Mouse (Mus musculus) liver, adult 2 months (tissue): Measurements from ENCODE around the gene Sh3rf3. TPM values are rescaled to one million over a fixed set of nuclear protein-coding genes. Genes with fewer than 3 reads are reported as not detected.

ENCODE experiments used
- DNase-seq: peaks from one replicate; pipeline ENCODE4 v3.0.0-alpha.2; 2011; ENCODE audit warnings: low read depth, low spot score; ENCODE audit errors: extremely low read depth
- H3K27ac ChIP-seq: fragments of 200-500 bp; replicated peaks from 2 replicates; pipeline ENCODE4 v1.5.1; 2012; ENCODE audit warnings: low read depth, mild to moderate bottlenecking, control low read depth, inconsistent platforms, low read length; ENCODE audit not compliant: insufficient read depth
- H3K27me3 ChIP-seq: fragments of 200-500 bp; 2 replicates; pipeline ENCODE4 v1.6.1; 2012; ENCODE audit warnings: mild to moderate bottlenecking, moderate library complexity, low read length, inconsistent platforms; ENCODE audit not compliant: control insufficient read depth, insufficient read depth
- H3K36me3 ChIP-seq: fragments of 200-500 bp; 2 replicates; pipeline ENCODE4 v1.6.1; 2012; ENCODE audit warnings: low read length, inconsistent platforms; ENCODE audit not compliant: control insufficient read depth, insufficient read depth
- H3K4me1 ChIP-seq: fragments of 200-500 bp; 2 replicates; pipeline ENCODE4 v1.6.1; 2011; ENCODE audit warnings: low read length; ENCODE audit not compliant: control insufficient read depth, insufficient read depth
- H3K4me3 ChIP-seq: fragments of 200-500 bp; 2 replicates; pipeline ENCODE4 v1.5.1; 2011; ENCODE audit warnings: low read depth, mild to moderate bottlenecking, control low read depth, low read length, moderate library complexity; ENCODE audit not compliant: insufficient read depth
- H3K79me2 ChIP-seq: fragments of 200-500 bp; 2 replicates; pipeline ENCODE4 v1.6.1; 2012; ENCODE audit warnings: inconsistent platforms, mild to moderate bottlenecking, low read length, moderate library complexity; ENCODE audit not compliant: control insufficient read depth, insufficient read depth
- H3K9ac ChIP-seq: fragments of 200-500 bp; 2 replicates; pipeline ENCODE4 v1.6.1; 2012; ENCODE audit warnings: low read depth, mild to moderate bottlenecking, control low read depth, inconsistent platforms, low read length
- CTCF ChIP-seq: fragments of 200-500 bp; IDR thresholded peaks from 2 replicates; pipeline ENCODE4 v1.5.1; 2011; ENCODE audit warnings: low read depth, low read length, control low read depth
- POLR2A ChIP-seq: fragments of 200-500 bp; IDR thresholded peaks from 2 replicates; pipeline ENCODE4 v1.6.1; 2011; ENCODE audit warnings: low read length, control low read depth; ENCODE audit not compliant: insufficient read depth; ENCODE audit errors: extremely low read depth
- WGBS: fragments of 180-500 bp; shearing (Covaris S2); methylation state at CpG from one replicate; pipeline ENCODE4 v1.1.7; 2018; 5-methylcytosine and 5-hydroxymethylcytosine counted together
- polyA plus RNA-seq: library from polyadenylated mRNA; depleted of rRNA; stranded (reverse); fragments of >200 nt; gene quantifications from 2 replicates; pipeline ENCODE4 v1.2.3, GENCODE M21; 2012
- total RNA-seq: library from RNA; depleted of rRNA; stranded (reverse); fragments of >200 nt; gene quantifications from 2 replicates; pipeline ENCODE4 v1.2.3, GENCODE M21; 2014

Gene Sh3rf3
- total and polyA plus RNA-seq, 2 experiments = not detected

GRCm38 (mm10) chr10:58942819-58943218, 129.7 kb downstream of the Sh3rf3 start:
- 77% methylated on average over 3 of the region's 3 CpGs for WGBS
- Histone ChIP-seq H3K36me3 (no peaks in the 10 kb centered on the region), H3K27me3 (no peaks in the 10 kb centered on the region), H3K9ac (no peak overlapping the region), H3K4me1 (no peaks in the 10 kb centered on the region), H3K27ac (no peak overlapping the region), H3K4me3 (no peak overlapping the region), H3K79me2 (no peaks in the 10 kb centered on the region)
- TF ChIP-seq CTCF (no peak), POLR2A (no peak)
- DNase-seq = no peak

GRCm38 (mm10) chr10:58943661-58944400, 130.7 kb downstream of the Sh3rf3 start:
- H3K27me3 ChIP-seq = no peaks in the 10 kb centered on the region
- 67% methylated on average over 9 of the region's 9 CpGs for WGBS
- DNase-seq = no peak
- no peaks in the 10 kb centered on the region for H3K4me1 ChIP-seq
- TF ChIP-seq CTCF = no peak
- TF ChIP-seq POLR2A = no peak
- H3K36me3 ChIP-seq = no peaks in the 10 kb centered on the region
- H3K79me2 ChIP-seq = no peaks in the 10 kb centered on the region
- H3K9ac ChIP-seq = no peak overlapping the region
- H3K27ac ChIP-seq = no peak overlapping the region
- no peak overlapping the region for H3K4me3 ChIP-seq

- TF ChIP-seq POLR2A = no peak
- TF ChIP-seq CTCF = no peak
- WGBS = 73% methylated on average over 6 of the region's 6 CpGs
- Histone ChIP-seq H3K9ac (no peak overlapping the region), H3K4me3 (no peak overlapping the region), H3K27ac (no peak overlapping the region), H3K4me1 (no peaks in the 10 kb centered on the region), H3K27me3 (no peaks in the 10 kb centered on the region), H3K79me2 (no peaks in the 10 kb centered on the region), H3K36me3 (no peaks in the 10 kb centered on the region)
- DNase-seq = no peak
These were observed 131.8 kb downstream of the Sh3rf3 start for GRCm38 (mm10) chr10:58944930-58945329.

- 72% methylated on average over 11 of the region's 11 CpGs for WGBS
- Histone ChIP-seq H3K79me2 (no peaks in the 10 kb centered on the region), H3K4me1 (no peaks in the 10 kb centered on the region), H3K27ac (no peak overlapping the region), H3K4me3 (no peak overlapping the region), H3K9ac (no peak overlapping the region), H3K36me3 (no peaks in the 10 kb centered on the region), H3K27me3 (no peaks in the 10 kb centered on the region)
- no peak for TF ChIP-seq CTCF
- no peak for DNase-seq
These were observed 136.8 kb downstream of the Sh3rf3 start for GRCm38 (mm10) chr10:58949770-58950638.

GRCm38 (mm10) chr10:58960193-58960592, 147.0 kb downstream of the Sh3rf3 start:
- H3K27me3 ChIP-seq = no peaks in the 10 kb centered on the region
- H3K27ac ChIP-seq = no peak overlapping the region
- H3K4me1 ChIP-seq = no peaks in the 10 kb centered on the region
- TF ChIP-seq CTCF (no peak), POLR2A (no peak)
- no peak for DNase-seq
- no peak overlapping the region for H3K9ac ChIP-seq
- no peaks in the 10 kb centered on the region for H3K36me3 ChIP-seq
- no peak overlapping the region for H3K4me3 ChIP-seq
- 79% methylated on average over 4 of the region's 4 CpGs for WGBS
- no peaks in the 10 kb centered on the region for H3K79me2 ChIP-seq

- Histone ChIP-seq H3K27ac (no peak overlapping the region), H3K36me3 (no peaks in the 10 kb centered on the region), H3K4me3 (no peak overlapping the region), H3K27me3 (no peaks in the 10 kb centered on the region), H3K79me2 (no peaks in the 10 kb centered on the region), H3K9ac (no peak overlapping the region), H3K4me1 (no peaks in the 10 kb centered on the region)
- DNase-seq = no peak
- WGBS = 70% methylated on average over 4 of the region's 4 CpGs
- TF ChIP-seq CTCF (no peak), POLR2A (no peak)
These were observed 155.1 kb downstream of the Sh3rf3 start for GRCm38 (mm10) chr10:58968236-58968635.
